Mouse (Mus musculus) limb, embryonic 14.5 days (tissue): ENCODE measurements around the gene Acbd6. TPM values are rescaled to one million over a fixed set of nuclear protein-coding genes. Genes with fewer than 3 reads are reported as not detected.

Source experiments
- ATAC-seq: fragments of 200-750 bp; cut with Nextera tagmentation; 2 replicates; pipeline ENCODE4 v1.8.0; 2017; ENCODE audit warnings: low read depth, moderate number of reproducible peaks, moderate TSS enrichment; ENCODE audit not compliant: low FRiP score
- DNase-seq: peaks from one replicate; pipeline ENCODE4 v3.0.0-alpha.2; 2015; ENCODE audit warnings: low spot score
- H3K27ac ChIP-seq: fragments of 300-500 bp; sonication (generic); replicated peaks from 2 replicates; pipeline ENCODE4 v1.5.1; 2014; ENCODE audit warnings: low read depth, mild to moderate bottlenecking, low read length, moderate library complexity, mixed read lengths
- H3K27me3 ChIP-seq: fragments of 300-500 bp; sonication (generic); 2 replicates; pipeline ENCODE4 v1.6.1; 2014; ENCODE audit warnings: low read length, mixed read lengths; ENCODE audit not compliant: control insufficient read depth, insufficient read depth
- H3K36me3 ChIP-seq: fragments of 300-500 bp; sonication (generic); 2 replicates; pipeline ENCODE4 v1.6.1; 2014; ENCODE audit warnings: mild to moderate bottlenecking, low read length, moderate library complexity, mixed read lengths; ENCODE audit not compliant: control insufficient read depth, insufficient read depth
- H3K4me1 ChIP-seq: fragments of 300-500 bp; sonication (generic); 2 replicates; pipeline ENCODE4 v1.6.1; 2014; ENCODE audit warnings: antibody characterized with exemption, low read length, mixed read lengths; ENCODE audit not compliant: control insufficient read depth, insufficient read depth
- H3K4me2 ChIP-seq: fragments of 300-500 bp; sonication (generic); replicated peaks from 2 replicates; pipeline ENCODE4 v1.6.1; 2014; ENCODE audit warnings: low read depth, mild to moderate bottlenecking, low read length, moderate library complexity; ENCODE audit not compliant: severe bottlenecking
- H3K4me3 ChIP-seq: fragments of 300-500 bp; sonication (generic); replicated peaks from 2 replicates; pipeline ENCODE4 v1.5.1; 2014; ENCODE audit warnings: low read length
- H3K9ac ChIP-seq: fragments of 300-500 bp; sonication (generic); 2 replicates; pipeline ENCODE4 v1.6.1; 2014; ENCODE audit warnings: mild to moderate bottlenecking, low read depth, low read length, moderate library complexity; ENCODE audit not compliant: severe bottlenecking
- H3K9me3 ChIP-seq: fragments of 300-500 bp; sonication (generic); 2 replicates; pipeline ENCODE4 v1.6.1; 2016; ENCODE audit warnings: low read length; ENCODE audit not compliant: control insufficient read depth
- POLR2A ChIP-seq: fragments of 200-500 bp; IDR thresholded peaks from 2 replicates; pipeline ENCODE4 v1.8.0; 2012; ENCODE audit warnings: inconsistent platforms, mild to moderate bottlenecking, moderate library complexity, borderline replicate concordance; ENCODE audit not compliant: insufficient read depth, insufficient read length; ENCODE audit errors: extremely low read depth
- WGBS: fragments of 180-500 bp; shearing (Covaris S2); extraction: QIAGEN DNeasy Blood & Tissue Kit; methylation state at CpG from one replicate; pipeline ENCODE4 v1.1.7; 2014; 5-methylcytosine and 5-hydroxymethylcytosine counted together
- polyA plus RNA-seq, 2 experiments: library from polyadenylated mRNA; depleted of rRNA in 1 of 2; stranded (reverse) in 1 of 2; unstranded in 1 of 2; fragments of >200 nt; fragmentation: Nextera tagmentation in 1 of 2; extraction: Ambion mirVana in 1 of 2; gene quantifications; 2 replicates each; pipeline versions ENCODE4 v1.2.1 to v1.2.3; 2012 to 2014

The Acbd6 gene
- 88.3 and 117 TPM in 2 replicates for polyA plus RNA-seq (2012; rRNA removed)
- polyA plus RNA-seq (2014; fragmentation: Nextera tagmentation; extraction: Ambion mirVana), result 87.9 and 88.4 TPM in 2 replicates

DNA sequence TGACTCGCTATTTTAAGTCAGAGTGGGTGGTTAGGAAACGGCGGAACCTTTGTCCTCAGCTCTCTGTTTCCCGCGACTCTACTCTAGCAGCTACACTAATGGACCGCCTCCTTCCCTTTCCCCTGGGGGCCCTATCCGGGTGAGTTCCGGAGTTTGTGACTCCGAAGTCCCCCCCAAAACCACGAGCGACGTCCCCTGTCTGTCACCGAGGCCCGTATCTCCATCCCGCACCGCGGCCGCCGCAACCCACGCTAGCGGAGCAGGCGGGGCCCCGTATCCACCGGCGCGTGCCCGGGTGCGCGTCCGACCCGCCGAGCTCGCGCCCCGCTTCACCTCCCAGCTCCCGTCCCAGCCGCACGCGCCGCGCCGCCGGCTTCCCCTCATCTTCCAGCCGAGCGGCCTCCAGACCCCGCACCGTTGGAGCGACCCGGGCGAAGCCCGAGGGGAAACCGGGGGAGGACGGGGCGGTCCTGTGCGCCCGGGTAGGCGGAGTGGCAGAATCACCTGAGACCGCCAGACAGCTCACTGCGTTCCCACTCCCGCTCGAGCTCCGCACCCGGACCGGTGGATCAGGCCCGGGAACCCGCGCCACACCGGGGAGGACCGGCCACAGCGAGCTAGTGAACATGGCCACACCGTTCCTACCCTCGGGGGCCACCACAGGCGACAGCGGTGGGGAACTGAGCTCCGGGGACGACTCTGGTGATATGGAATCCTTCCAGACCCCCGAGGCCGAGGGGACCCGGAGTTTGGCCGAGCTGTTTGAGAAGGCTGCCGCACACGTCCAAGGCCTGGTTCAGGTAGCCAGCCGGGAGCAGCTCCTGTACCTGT, at the start of gene Acbd6:
Gene Acbd6, plus strand, starts transcription at position 109 of the 831 bp plus-strand sequence.
- under 1% methylated on average over 68 of the region's 83 CpGs for WGBS
- TF ChIP-seq POLR2A, result 0 out of 2 replicates have a peak, but pooled peaks have one; percentile 23
- H3K9me3 ChIP-seq, result peaks cover 3% of the 10 kb centered on the region
- peak within 1 kb of the TSS; percentile 96 for H3K4me3 ChIP-seq
- H3K36me3 ChIP-seq, result 0 out of 2 replicates have a peak, but pooled peaks cover 3% of the 10 kb centered on the region
- no peaks in the 10 kb centered on the region for H3K27me3 ChIP-seq
- peak within 1 kb of the TSS; percentile 92 for H3K9ac ChIP-seq
- ATAC-seq (peak; percentile 92), DNase-seq (peak; percentile 95)
- H3K4me2 ChIP-seq, result peak within 1 kb of the TSS; percentile 73
- H3K27ac ChIP-seq, result peak within 1 kb of the TSS; percentile 84
- H3K4me1 ChIP-seq, result peaks cover 14% of the 10 kb centered on the region

DNA sequence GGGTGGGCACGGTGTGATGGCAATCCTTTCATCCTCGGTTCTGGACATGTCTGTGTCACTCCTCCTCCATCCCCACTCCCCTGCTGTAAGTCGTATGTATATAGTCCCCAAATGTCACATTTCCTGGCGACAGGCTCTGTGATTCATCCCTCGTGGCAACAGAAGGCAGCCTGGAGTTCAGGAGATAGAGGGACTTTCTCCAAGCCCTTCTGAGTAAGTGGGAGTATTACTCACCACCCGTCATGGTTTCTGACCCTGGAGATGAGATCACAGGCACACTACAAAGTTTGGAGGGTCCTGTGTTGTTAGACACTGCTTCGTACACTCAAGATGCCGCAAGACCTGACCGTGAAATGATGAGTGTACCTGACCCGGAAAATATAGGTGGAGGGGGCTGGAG, 47.7 kb upstream of the Acbd6 start:
- no peak overlapping the region for H3K9ac ChIP-seq
- TF ChIP-seq POLR2A, result no peak
- H3K27ac ChIP-seq, result no peak overlapping the region
- H3K4me3 ChIP-seq, result no peak overlapping the region
- H3K36me3 ChIP-seq, result no peaks in the 10 kb centered on the region
- peaks cover 8% of the 10 kb centered on the region for H3K4me1 ChIP-seq
- DNase-seq (no peak), ATAC-seq (no peak)
- 69% methylated on average over 10 of the region's 10 CpGs for WGBS
- H3K4me2 ChIP-seq, result no peak overlapping the region
- no peaks in the 10 kb centered on the region for H3K9me3 ChIP-seq
- no peaks in the 10 kb centered on the region for H3K27me3 ChIP-seq

GRCm38 (mm10) chr1:155515866-155516265, 42.1 kb upstream of the Acbd6 start:
- 75% methylated on average over 4 of the region's 4 CpGs for WGBS

DNA sequence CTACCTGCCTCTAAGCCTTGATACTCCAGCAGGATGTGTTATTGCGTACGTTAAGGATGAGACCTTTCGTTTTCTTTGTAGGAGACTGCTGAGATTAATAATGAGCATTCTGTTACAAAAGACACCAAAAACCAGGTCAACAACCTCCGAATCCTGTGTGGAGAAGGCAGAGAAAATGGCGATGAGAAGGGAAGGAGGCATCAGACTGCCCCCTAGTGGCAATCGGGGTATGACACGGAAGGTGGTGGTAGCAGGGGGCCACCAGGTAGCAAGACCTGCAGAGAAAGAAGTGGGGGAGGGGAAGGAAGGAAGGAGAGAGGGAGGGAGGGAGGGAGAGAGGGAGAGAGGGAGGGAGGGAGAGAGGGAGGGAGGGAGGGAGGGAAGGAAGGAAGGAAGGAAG, 41.3 kb upstream of the Acbd6 start:
- no peak for DNase-seq
- H3K27ac ChIP-seq, result no peak overlapping the region
- H3K4me2 ChIP-seq, result no peak overlapping the region
- H3K27me3 ChIP-seq, result no peaks in the 10 kb centered on the region
- no peaks in the 10 kb centered on the region for H3K36me3 ChIP-seq
- H3K4me1 ChIP-seq, result no peaks in the 10 kb centered on the region
- H3K9me3 ChIP-seq, result no peaks in the 10 kb centered on the region; the same call in 1 of the 2 replicates
- H3K4me3 ChIP-seq, result no peak overlapping the region
- no peak for TF ChIP-seq POLR2A
- WGBS, result 37% methylated on average over 7 of the region's 7 CpGs
- no peak for ATAC-seq
- H3K9ac ChIP-seq, result no peak overlapping the region

More at GRCm38 (mm10) chr1:155515866-155516265, 42.1 kb upstream of the Acbd6 start:
- Histone ChIP-seq H3K4me2 (no peak overlapping the region), H3K9me3 (no peaks in the 10 kb centered on the region; the same call in 1 of the 2 replicates), H3K4me3 (no peak overlapping the region), H3K36me3 (no peaks in the 10 kb centered on the region), H3K9ac (no peak overlapping the region), H3K27ac (no peak overlapping the region), H3K27me3 (no peaks in the 10 kb centered on the region), H3K4me1 (no peaks in the 10 kb centered on the region)
- DNase-seq, result no peak
- no peak for ATAC-seq
- TF ChIP-seq POLR2A, result no peak

DNA sequence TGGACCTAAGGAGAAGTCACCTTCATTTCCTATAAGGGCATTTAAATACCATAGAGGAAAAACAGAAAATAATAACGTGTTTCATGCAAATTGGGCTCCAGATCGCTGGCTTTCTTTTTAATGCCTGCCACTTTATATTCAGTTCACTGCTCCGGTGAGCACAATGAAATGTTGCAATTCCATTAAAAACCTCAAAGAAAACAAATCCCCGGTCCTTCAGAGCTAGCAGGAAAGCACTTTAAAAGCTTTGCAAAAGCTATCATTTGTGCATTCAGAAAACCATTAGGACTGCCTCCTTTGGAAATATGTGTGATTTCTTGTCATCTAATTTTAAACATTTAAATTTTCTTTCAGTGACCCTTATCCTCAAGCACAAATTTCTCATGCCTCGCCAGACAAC, 40.9 kb upstream of the Acbd6 start:
- no peak overlapping the region for H3K4me2 ChIP-seq
- WGBS, result 56% methylated on average over 5 of the region's 5 CpGs
- no peak overlapping the region for H3K4me3 ChIP-seq
- no peaks in the 10 kb centered on the region for H3K27me3 ChIP-seq
- H3K9me3 ChIP-seq, result no peaks in the 10 kb centered on the region; the same call in 1 of the 2 replicates
- no peak for TF ChIP-seq POLR2A
- no peak overlapping the region for H3K9ac ChIP-seq
- ATAC-seq (no peak), DNase-seq (no peak)
- no peaks in the 10 kb centered on the region for H3K4me1 ChIP-seq
- H3K36me3 ChIP-seq, result no peaks in the 10 kb centered on the region
- H3K27ac ChIP-seq, result no peak overlapping the region
